Mouse (Mus musculus) heart, adult 2 months (tissue): ENCODE measurements around the gene Kctd6.

Experiments
- CTCF ChIP-seq: fragments of 200-600 bp; IDR thresholded peaks from 2 replicates; pipeline ENCODE4 v1.8.1; 2022; ENCODE audit warnings: antibody characterized with exemption, mild to moderate bottlenecking, moderate library complexity
- POLR2A ChIP-seq: fragments of 200-500 bp; IDR thresholded peaks from 2 replicates; pipeline ENCODE4 v1.6.1; 2011; ENCODE audit warnings: mild to moderate bottlenecking, low read depth, low read length, control low read depth; ENCODE audit not compliant: insufficient read depth

DNA sequence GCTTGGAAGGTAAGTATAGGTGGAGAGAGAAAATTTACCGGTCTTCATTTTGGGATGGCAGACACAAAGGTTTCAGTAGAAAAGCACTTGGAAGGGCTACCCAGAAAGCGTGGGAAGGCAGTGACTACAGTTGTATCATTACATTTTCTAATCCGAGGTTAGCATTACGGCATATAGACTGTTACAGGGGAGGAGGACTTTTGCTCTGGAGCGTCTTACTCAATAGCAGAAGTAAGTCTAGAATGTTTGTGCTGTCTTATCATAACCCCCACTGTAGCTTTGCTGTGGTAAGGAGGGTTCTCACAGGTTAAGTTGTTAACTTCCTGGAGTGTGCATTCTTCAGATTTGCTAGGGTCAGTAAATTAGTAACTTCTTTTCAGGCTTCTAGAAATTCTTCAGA, 2.2 kb downstream of the Kctd6 start:
- no peak for TF ChIP-seq CTCF
- no peak for TF ChIP-seq POLR2A
